Mouse (Mus musculus): ENCODE data around the gene Sf3a2. TPM values are rescaled to one million over a fixed set of nuclear protein-coding genes. Genes with fewer than 3 reads are reported as not detected.

Gene Sf3a2
- polyA plus RNA-seq, 1 experiment = 34.5 TPM

GRCm38 (mm10) chr10:80756509-80756908 lies 41.5 kb upstream of the Sf3a2 start:
- no peak overlapping the region for H3K27ac ChIP-seq (ENCODE audit: control insufficient read depth, insufficient read depth, low read depth, low read length, poor library complexity)
- H3K4me3 ChIP-seq (replicated peaks; ENCODE audit: control insufficient read depth, low read depth, low read length) = peak overlapping the region; percentile 90

GRCm38 (mm10) chr10:80756967-80757366 lies 41.0 kb upstream of the Sf3a2 start:
- Histone ChIP-seq H3K4me1 (ENCODE audit: control insufficient read depth, insufficient read depth, low read length) (peaks cover 9% of the 10 kb centered on the region), H3K4me3 (replicated peaks; ENCODE audit: control insufficient read depth, low read depth, low read length) (peak overlapping the region; percentile 90), H3K27ac (ENCODE audit: control insufficient read depth, insufficient read depth, low read depth, low read length, poor library complexity) (no peak overlapping the region; the same call in 1 of the 2 replicates)
- WGBS = 52% methylated on average over 4 of the region's 4 CpGs
- TF ChIP-seq CTCF (IDR thresholded peaks at IDR 0.05; ENCODE audit: control insufficient read depth, insufficient read depth, low read length) (no peak), POLR2A (IDR thresholded peaks at IDR 0.05; ENCODE audit: borderline replicate concordance, control insufficient read depth, low read depth, low read length) (no peak)

More at GRCm38 (mm10) chr10:80756509-80756908, 41.5 kb upstream of the Sf3a2 start:
- WGBS = 58% methylated on average over 2 of the region's 2 CpGs
- TF ChIP-seq CTCF (IDR thresholded peaks at IDR 0.05; ENCODE audit: control insufficient read depth, insufficient read depth, low read length) = no peak
- TF ChIP-seq POLR2A (IDR thresholded peaks at IDR 0.05; ENCODE audit: borderline replicate concordance, control insufficient read depth, low read depth, low read length) = no peak
- peaks cover 9% of the 10 kb centered on the region for H3K4me1 ChIP-seq (ENCODE audit: control insufficient read depth, insufficient read depth, low read length)

GRCm38 (mm10) chr10:80757717-80758116 lies 40.3 kb upstream of the Sf3a2 start:
- no peak overlapping the region for H3K27ac ChIP-seq (ENCODE audit: control insufficient read depth, insufficient read depth, low read depth, low read length, poor library complexity)
- H3K4me1 ChIP-seq (ENCODE audit: control insufficient read depth, insufficient read depth, low read length) = peaks cover 8% of the 10 kb centered on the region
- TF ChIP-seq POLR2A (IDR thresholded peaks at IDR 0.05; ENCODE audit: borderline replicate concordance, control insufficient read depth, low read depth, low read length) (no peak), CTCF (IDR thresholded peaks at IDR 0.05; ENCODE audit: control insufficient read depth, insufficient read depth, low read length) (peak; percentile 70)
- 53% methylated on average over 5 of the region's 5 CpGs for WGBS
- peak overlapping the region; percentile 22 for H3K4me3 ChIP-seq (replicated peaks; ENCODE audit: control insufficient read depth, low read depth, low read length)

GRCm38 (mm10) chr10:80758651-80759050 lies 39.3 kb upstream of the Sf3a2 start:
- no peak overlapping the region for H3K4me3 ChIP-seq (replicated peaks; ENCODE audit: control insufficient read depth, low read depth, low read length)
- H3K27ac ChIP-seq (ENCODE audit: control insufficient read depth, insufficient read depth, low read depth, low read length, poor library complexity) = no peak overlapping the region
- TF ChIP-seq POLR2A (IDR thresholded peaks at IDR 0.05; ENCODE audit: borderline replicate concordance, control insufficient read depth, low read depth, low read length) (no peak), CTCF (IDR thresholded peaks at IDR 0.05; ENCODE audit: control insufficient read depth, insufficient read depth, low read length) (no peak)
- WGBS = 69% methylated on average over 7 of the region's 7 CpGs
- H3K4me1 ChIP-seq (ENCODE audit: control insufficient read depth, insufficient read depth, low read length) = peaks cover 11% of the 10 kb centered on the region

GRCm38 (mm10) chr10:80760596-80761524 lies 37.1 kb upstream of the Sf3a2 start:
- Histone ChIP-seq H3K27ac (ENCODE audit: control insufficient read depth, insufficient read depth, low read depth, low read length, poor library complexity) (no peak overlapping the region), H3K4me1 (ENCODE audit: control insufficient read depth, insufficient read depth, low read length) (peaks cover 11% of the 10 kb centered on the region), H3K4me3 (replicated peaks; ENCODE audit: control insufficient read depth, low read depth, low read length) (no peak overlapping the region)
- WGBS = 91% methylated on average over 4 of the region's 4 CpGs
- no peak for TF ChIP-seq CTCF (IDR thresholded peaks at IDR 0.05; ENCODE audit: control insufficient read depth, insufficient read depth, low read length)
- no peak for TF ChIP-seq POLR2A (IDR thresholded peaks at IDR 0.05; ENCODE audit: borderline replicate concordance, control insufficient read depth, low read depth, low read length)

- TF ChIP-seq POLR2A (IDR thresholded peaks at IDR 0.05; ENCODE audit: borderline replicate concordance, control insufficient read depth, low read depth, low read length) (no peak), CTCF (IDR thresholded peaks at IDR 0.05; ENCODE audit: control insufficient read depth, insufficient read depth, low read length) (no peak)
- Histone ChIP-seq H3K27ac (ENCODE audit: control insufficient read depth, insufficient read depth, low read depth, low read length, poor library complexity) (no peak overlapping the region), H3K4me1 (ENCODE audit: control insufficient read depth, insufficient read depth, low read length) (peaks cover 6% of the 10 kb centered on the region), H3K4me3 (replicated peaks; ENCODE audit: control insufficient read depth, low read depth, low read length) (no peak overlapping the region)
- WGBS = 77% methylated on average over 3 of the region's 3 CpGs
Measured at GRCm38 (mm10) chr10:80761821-80762220, 36.2 kb upstream of the Sf3a2 start.

GRCm38 (mm10) chr10:80763502-80763901 lies 34.5 kb upstream of the Sf3a2 start:
- peaks cover 3% of the 10 kb centered on the region for H3K4me1 ChIP-seq (ENCODE audit: control insufficient read depth, insufficient read depth, low read length)

GRCm38 (mm10) chr10:80765746-80766145 lies 32.3 kb upstream of the Sf3a2 start:
- 94% methylated on average over 2 of the region's 2 CpGs for WGBS
- TF ChIP-seq CTCF (IDR thresholded peaks at IDR 0.05; ENCODE audit: control insufficient read depth, insufficient read depth, low read length) (no peak), POLR2A (IDR thresholded peaks at IDR 0.05; ENCODE audit: borderline replicate concordance, control insufficient read depth, low read depth, low read length) (no peak)
- Histone ChIP-seq H3K4me3 (replicated peaks; ENCODE audit: control insufficient read depth, low read depth, low read length) (no peak overlapping the region), H3K27ac (ENCODE audit: control insufficient read depth, insufficient read depth, low read depth, low read length, poor library complexity) (no peak overlapping the region), H3K4me1 (ENCODE audit: control insufficient read depth, insufficient read depth, low read length) (peaks cover 3% of the 10 kb centered on the region)

More at GRCm38 (mm10) chr10:80763502-80763901, 34.5 kb upstream of the Sf3a2 start:
- WGBS = 30% methylated on average over 2 of the region's 2 CpGs
- no peak for TF ChIP-seq POLR2A (IDR thresholded peaks at IDR 0.05; ENCODE audit: borderline replicate concordance, control insufficient read depth, low read depth, low read length)
- Histone ChIP-seq H3K27ac (ENCODE audit: control insufficient read depth, insufficient read depth, low read depth, low read length, poor library complexity) (no peak overlapping the region), H3K4me3 (replicated peaks; ENCODE audit: control insufficient read depth, low read depth, low read length) (no peak overlapping the region)

Measured in bone marrow, adult 2 months (tissue).